32 mouse cellular contexts compared by ENCODE assay signal in genomic region chr17:75036881-75037280, GRCm38 (mm10). TPM values are rescaled to one million over a fixed set of nuclear protein-coding genes. Genes with fewer than 3 reads are reported as not detected.
"Had no signal": no experiment of that assay in that cellular context is flagged by ENCODE, and none has a peak within 500 bp of the region (broad histone marks: within the 10 kb centered on the region; RNA-seq: fewer than 3 reads in every experiment).

No protein-coding gene starts in this region.

- H3K4me1 ChIP-seq: hindbrain, embryonic 10.5 days; hindbrain, embryonic 12.5 days; hindbrain, embryonic 13.5 days; hindbrain, embryonic 15.5 days; intestine, embryonic 15.5 days had no signal

- H3K4me3 ChIP-seq: heart, embryonic 10.5 days; heart, embryonic 12.5 days; heart, embryonic 13.5 days; heart, embryonic 15.5 days; hindbrain, embryonic 10.5 days; hindbrain, embryonic 12.5 days; hindbrain, embryonic 13.5 days; hindbrain, embryonic 15.5 days; intestine, embryonic 15.5 days; kidney, embryonic 15.5 days; layer of hippocampus, adult 2 months; left cerebral cortex, adult 2 months had no signal

- H3K27ac ChIP-seq: heart, embryonic 10.5 days; heart, embryonic 13.5 days; heart, embryonic 15.5 days; hindbrain, embryonic 10.5 days; hindbrain, embryonic 12.5 days; hindbrain, embryonic 13.5 days; hindbrain, embryonic 14.5 days; hindbrain, embryonic 15.5 days; hindbrain, postnatal 0 days; intestine, embryonic 15.5 days; kidney, embryonic 15.5 days; kidney, postnatal 0 days; layer of hippocampus, adult 2 months; left cerebral cortex, adult 2 months had no signal

- H3K36me3 ChIP-seq: heart, embryonic 15.5 days; hindbrain, embryonic 10.5 days; hindbrain, embryonic 12.5 days; hindbrain, embryonic 13.5 days; hindbrain, embryonic 15.5 days; intestine, embryonic 15.5 days; kidney, embryonic 15.5 days had no signal

- DNase-seq: heart, postnatal 10 days; heart, postnatal 14 days; heart, postnatal 36 days; heart, postnatal 4 days; kidney, adult 11 months; kidney, adult 18-20 months; kidney, adult 8-10 months; kidney, postnatal 10 days; kidney, postnatal 14 days; kidney, postnatal 4 days; layer of hippocampus, adult 9-11 months; layer of hippocampus, postnatal 36 days had no signal

- H3K9ac ChIP-seq: heart, embryonic 12.5 days; heart, embryonic 13.5 days; heart, embryonic 15.5 days; hindbrain, embryonic 12.5 days; hindbrain, embryonic 13.5 days; hindbrain, embryonic 14.5 days; hindbrain, embryonic 15.5 days; intestine, embryonic 15.5 days; kidney, embryonic 15.5 days had no signal

- H3K4me2 ChIP-seq: heart, embryonic 11.5 days; heart, embryonic 12.5 days; heart, embryonic 13.5 days; heart, embryonic 15.5 days; hindbrain, embryonic 12.5 days; hindbrain, embryonic 13.5 days; hindbrain, embryonic 14.5 days; hindbrain, embryonic 15.5 days; intestine, embryonic 15.5 days; kidney, embryonic 15.5 days had no signal

- H3K27me3 ChIP-seq: heart, embryonic 12.5 days; heart, embryonic 13.5 days; heart, embryonic 15.5 days; hindbrain, embryonic 12.5 days; hindbrain, embryonic 13.5 days; hindbrain, embryonic 15.5 days; intestine, embryonic 15.5 days; kidney, embryonic 15.5 days had no signal

- ATAC-seq: hindbrain, embryonic 16.5 days; hindbrain, postnatal 0 days; inflammation-experienced regulatory T-cells, adult 6 months; intestine, embryonic 15.5 days; intestine, embryonic 16.5 days; intestine, postnatal 0 days had no signal

- H3K9me3 ChIP-seq: heart, embryonic 10.5 days; heart, embryonic 12.5 days; heart, embryonic 13.5 days; heart, embryonic 15.5 days; hindbrain, embryonic 10.5 days; hindbrain, embryonic 12.5 days; hindbrain, embryonic 13.5 days; hindbrain, embryonic 15.5 days; intestine, embryonic 15.5 days; kidney, embryonic 15.5 days had no signal

RNA-seq across cellular contexts. Expression of gene Ltbp1, which starts 31.5 kb away (rescaled TPM):
- polyA plus RNA-seq: inflammation-experienced regulatory T-cells, adult 6 months had no signal
